Mouse (Mus musculus) midbrain, embryonic 12.5 days (tissue): ENCODE measurements around the gene Pnpla2. TPM values are rescaled to one million over a fixed set of nuclear protein-coding genes. Genes with fewer than 3 reads are reported as not detected.

ENCODE experiments used
- ATAC-seq: fragments of 200-750 bp; cut with Nextera tagmentation; 2 replicates; pipeline ENCODE4 v1.8.0; 2017; ENCODE audit warnings: low read depth, moderate TSS enrichment, moderate library complexity; ENCODE audit not compliant: low FRiP score
- H3K27ac ChIP-seq: fragments of 300-500 bp; sonication (generic); replicated peaks from 2 replicates; pipeline ENCODE4 v1.5.1; 2016; ENCODE audit warnings: mild to moderate bottlenecking
- H3K27me3 ChIP-seq: fragments of 300-500 bp; sonication (generic); 2 replicates; pipeline ENCODE4 v1.6.1; 2016; ENCODE audit warnings: mild to moderate bottlenecking
- H3K36me3 ChIP-seq: fragments of 300-500 bp; sonication (generic); 2 replicates; pipeline ENCODE4 v1.6.1; 2016
- H3K4me1 ChIP-seq: fragments of 300-500 bp; sonication (generic); 2 replicates; pipeline ENCODE4 v1.6.1; 2016
- H3K4me2 ChIP-seq: fragments of 300-500 bp; sonication (generic); replicated peaks from 2 replicates; pipeline ENCODE4 v1.6.1; 2016; ENCODE audit warnings: mild to moderate bottlenecking, moderate library complexity
- H3K4me3 ChIP-seq: fragments of 300-500 bp; sonication (generic); 2 replicates; pipeline ENCODE4 v1.5.1; 2016; ENCODE audit warnings: mild to moderate bottlenecking
- H3K9ac ChIP-seq: fragments of 300-500 bp; sonication (generic); replicated peaks from 2 replicates; pipeline ENCODE4 v1.6.1; 2016; ENCODE audit warnings: mild to moderate bottlenecking, moderate library complexity
- H3K9me3 ChIP-seq: fragments of 300-500 bp; sonication (generic); 2 replicates; pipeline ENCODE4 v1.6.1; 2016; ENCODE audit warnings: mild to moderate bottlenecking
- WGBS: fragments of 180-500 bp; shearing (Covaris S2); methylation state at CpG from one replicate; pipeline ENCODE4 v1.1.7; 2016; 5-methylcytosine and 5-hydroxymethylcytosine counted together
- polyA plus RNA-seq: library from polyadenylated mRNA; unstranded; fragments of >200 nt; fragmentation: Nextera tagmentation; extraction: Ambion mirVana; gene quantifications from 2 replicates; pipeline ENCODE4 v1.2.1, GENCODE M21; 2016

Pnpla2 gene
- polyA plus RNA-seq, 1 experiment from 2014 or later: 18.3 TPM

DNA sequence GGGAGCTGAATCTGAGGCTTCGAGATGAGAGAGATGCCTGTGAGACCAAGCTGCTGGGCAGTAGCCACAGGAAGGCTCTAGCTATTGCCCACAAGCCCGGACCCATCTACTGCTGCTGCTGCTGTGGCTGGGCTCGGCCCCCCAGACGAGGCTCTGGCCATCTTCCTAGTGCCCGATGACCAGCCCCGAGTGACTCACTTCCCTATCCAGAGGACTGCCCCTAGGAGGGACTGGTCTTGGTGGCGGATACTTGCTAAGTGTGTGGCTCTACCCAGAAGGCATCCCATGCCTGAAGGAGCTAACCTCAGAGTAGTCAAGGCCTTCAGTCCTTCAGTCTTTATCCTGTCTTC lies 11.0 kb downstream of the Pnpla2 start:
- Histone ChIP-seq H3K4me3 (no peak overlapping the region), H3K27me3 (peaks cover 62% of the 10 kb centered on the region), H3K27ac (no peak overlapping the region), H3K9me3 (no peaks in the 10 kb centered on the region), H3K9ac (no peak overlapping the region), H3K4me2 (no peak overlapping the region), H3K36me3 (peaks cover 15% of the 10 kb centered on the region), H3K4me1 (peaks cover 54% of the 10 kb centered on the region)
- no peak for ATAC-seq
- 84% methylated on average over 7 of the region's 7 CpGs for WGBS

DNA sequence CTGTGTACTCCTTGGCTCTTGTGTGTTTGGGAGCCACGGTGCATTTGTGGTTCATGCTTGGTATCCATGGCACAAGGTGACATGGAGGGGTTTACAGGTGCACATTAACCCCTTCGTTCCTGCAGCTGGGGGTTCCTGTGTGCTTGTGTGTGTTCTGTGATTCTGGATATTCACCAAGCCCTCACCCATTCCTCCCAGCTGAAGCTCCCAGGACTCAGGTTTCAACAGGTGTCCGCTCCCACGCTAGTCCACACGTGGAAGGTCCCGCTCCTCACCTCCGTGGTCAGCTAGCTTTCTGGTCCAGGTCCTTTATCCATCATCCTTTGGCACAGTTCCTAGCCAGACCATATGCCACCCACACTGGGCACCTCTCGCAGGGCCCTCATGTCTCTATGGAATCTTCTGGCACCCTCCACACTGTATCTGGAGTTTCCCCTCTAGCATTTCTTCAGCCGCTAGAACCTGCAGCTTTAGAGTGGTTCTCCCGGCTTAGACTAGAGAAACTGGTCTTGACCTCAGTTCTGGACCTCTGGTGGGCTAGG lies 11.7 kb downstream of the Pnpla2 start:
- H3K27me3 ChIP-seq: peaks cover 55% of the 10 kb centered on the region

DNA sequence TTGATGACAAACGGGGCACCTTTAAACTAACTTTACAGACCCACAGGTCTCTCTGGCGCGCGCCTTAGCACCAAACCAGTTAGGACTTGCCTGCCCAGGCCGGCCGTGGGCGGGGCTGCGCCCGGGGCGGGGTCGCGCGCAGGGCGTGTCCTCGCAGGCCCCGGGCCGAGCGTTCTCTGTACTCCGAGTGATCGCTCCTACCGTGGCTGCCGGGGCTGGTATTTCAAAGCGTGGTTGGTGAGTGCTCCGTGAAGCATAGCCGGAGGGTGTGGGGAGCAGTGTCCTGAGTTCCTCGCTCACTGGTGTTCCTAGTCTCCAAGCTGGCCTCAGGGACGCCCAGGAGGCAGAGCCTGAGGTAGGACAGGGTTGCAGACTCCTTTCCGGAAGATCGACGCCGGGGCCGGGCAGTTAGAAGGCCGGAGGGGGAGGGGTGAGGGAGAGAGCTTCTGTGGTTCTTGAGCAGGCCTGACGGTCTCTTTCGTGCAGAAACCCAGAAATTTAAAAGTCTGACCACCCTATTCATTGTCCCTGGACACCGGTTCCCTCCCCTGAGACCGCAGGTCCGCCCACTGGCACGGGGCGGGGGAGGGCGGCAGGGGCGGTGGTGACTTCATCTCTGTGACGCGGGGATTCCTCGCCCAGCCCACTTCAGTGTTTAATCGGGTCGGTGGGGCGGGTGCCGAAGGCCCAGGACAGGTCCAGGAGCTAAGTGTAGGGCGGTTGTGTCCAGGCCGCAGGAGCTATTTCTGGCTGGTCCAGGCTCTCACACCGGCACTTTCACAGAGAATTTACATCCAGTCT lies 12.4 kb downstream of the Pnpla2 start, which contains the start of gene Cd151:
Gene Cd151, plus strand, starts transcription at position 163 of the 801 bp plus-strand sequence.
- WGBS: under 1% methylated on average over 52 of the region's 52 CpGs

More for the DNA sequence above, 11.7 kb downstream of the Pnpla2 start:
- WGBS: 58% methylated on average over 10 of the region's 10 CpGs
- H3K4me2 ChIP-seq: peak overlapping the region; percentile 74
- H3K36me3 ChIP-seq: peaks cover 21% of the 10 kb centered on the region
- peaks cover 51% of the 10 kb centered on the region for H3K4me1 ChIP-seq
- no peak; the same call in 1 of the 2 replicates for ATAC-seq
- peak overlapping the region; percentile 83 for H3K9ac ChIP-seq
- no peak overlapping the region for H3K27ac ChIP-seq
- peak overlapping the region; percentile 70 for H3K4me3 ChIP-seq
- H3K9me3 ChIP-seq: no peaks in the 10 kb centered on the region

DNA sequence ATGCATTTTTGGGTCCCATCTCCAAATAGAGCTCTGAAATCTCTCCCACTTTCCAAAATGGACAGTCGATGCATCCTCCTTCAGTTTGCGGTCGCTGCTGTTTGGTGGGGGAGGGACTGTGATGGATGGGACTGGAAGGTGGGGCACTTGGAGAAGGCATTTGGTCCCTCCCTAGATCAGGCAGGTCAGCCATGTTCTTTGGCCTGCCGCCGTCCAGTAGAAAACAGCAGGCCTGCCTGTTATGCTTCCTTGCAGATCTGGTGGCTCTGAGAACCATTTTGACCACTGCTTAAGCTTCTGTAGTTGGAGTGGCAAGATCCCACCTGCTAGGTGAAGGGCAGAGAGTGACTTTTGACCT lies 13.1 kb downstream of the Pnpla2 start:
- peak overlapping the region; percentile 70 for H3K4me3 ChIP-seq
- peaks cover 40% of the 10 kb centered on the region for H3K27me3 ChIP-seq
- peak overlapping the region; percentile 79 for H3K27ac ChIP-seq
- peaks cover 32% of the 10 kb centered on the region for H3K36me3 ChIP-seq
- H3K9ac ChIP-seq: peak overlapping the region; percentile 83
- H3K9me3 ChIP-seq: no peaks in the 10 kb centered on the region
- ATAC-seq: peak; percentile 23; the same call in 1 of the 2 replicates
- WGBS: 28% methylated on average over 5 of the region's 5 CpGs
- peaks cover 43% of the 10 kb centered on the region for H3K4me1 ChIP-seq
- H3K4me2 ChIP-seq: peak overlapping the region; percentile 74

More for the DNA sequence above, 12.4 kb downstream of the Pnpla2 start, which contains the start of gene Cd151:
- Histone ChIP-seq H3K4me2 (peak within 1 kb of the TSS; percentile 74), H3K27ac (peak within 1 kb of the TSS; percentile 79), H3K4me1 (peaks cover 43% of the 10 kb centered on the region), H3K9me3 (no peaks in the 10 kb centered on the region), H3K36me3 (peaks cover 27% of the 10 kb centered on the region), H3K4me3 (peak within 1 kb of the TSS; percentile 70), H3K27me3 (peaks cover 48% of the 10 kb centered on the region), H3K9ac (peak within 1 kb of the TSS; percentile 83)
- peak; percentile 74 for ATAC-seq

DNA sequence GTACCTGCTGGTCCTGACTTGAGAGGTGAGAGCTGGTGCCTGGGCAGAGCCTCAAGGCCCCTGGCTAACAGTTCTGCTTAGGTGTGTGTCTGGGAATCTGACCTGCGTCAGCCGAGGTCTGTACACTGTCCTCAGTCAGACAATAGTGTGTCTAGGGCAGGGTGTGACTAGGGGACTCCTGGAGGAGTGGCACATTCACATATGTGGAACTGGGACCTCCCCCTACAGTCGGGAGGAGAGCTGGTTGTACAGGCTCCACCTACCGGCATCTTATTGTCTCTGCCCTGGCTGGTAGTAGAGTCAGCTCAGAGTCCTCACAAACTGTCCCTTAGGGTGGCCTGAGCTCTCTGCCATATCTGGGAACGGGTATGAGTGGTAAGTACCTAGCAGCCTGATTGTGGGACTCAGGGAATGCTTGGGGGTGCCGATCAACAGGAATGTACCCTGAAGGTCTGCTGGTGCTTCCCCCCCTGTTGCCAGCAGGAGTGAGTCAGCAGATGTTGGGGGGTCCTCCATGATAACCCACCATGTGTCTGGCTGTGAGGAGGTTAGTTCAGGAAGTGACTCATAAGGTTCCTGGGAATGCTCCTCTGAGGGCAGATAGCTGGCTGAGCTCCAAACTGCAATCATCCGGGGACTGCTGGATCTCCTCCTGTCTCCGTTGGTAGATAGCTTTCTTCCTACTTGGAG lies 13.7 kb downstream of the Pnpla2 start:
- peak; percentile 78 for ATAC-seq

GRCm38 (mm10) chr7:141469352-141469751 lies 14.4 kb downstream of the Pnpla2 start:
- Histone ChIP-seq H3K9me3 (no peaks in the 10 kb centered on the region), H3K4me1 (peaks cover 52% of the 10 kb centered on the region), H3K4me3 (peak overlapping the region; percentile 70), H3K27me3 (peaks cover 28% of the 10 kb centered on the region), H3K36me3 (peaks cover 32% of the 10 kb centered on the region), H3K27ac (no peak overlapping the region; the same call in 1 of the 2 replicates), H3K4me2 (peak overlapping the region; percentile 74), H3K9ac (peak overlapping the region; percentile 41)
- ATAC-seq: no peak
- whole genome bisulfite sequencing: 69% methylated on average over 6 of the region's 6 CpGs

More for the DNA sequence above, 13.7 kb downstream of the Pnpla2 start:
- 21% methylated on average over 8 of the region's 8 CpGs for WGBS
- peak overlapping the region; percentile 74 for H3K4me2 ChIP-seq
- peaks cover 47% of the 10 kb centered on the region for H3K4me1 ChIP-seq
- no peaks in the 10 kb centered on the region for H3K9me3 ChIP-seq
- H3K4me3 ChIP-seq: peak overlapping the region; percentile 70
- H3K27ac ChIP-seq: peak overlapping the region; percentile 79
- peaks cover 32% of the 10 kb centered on the region for H3K36me3 ChIP-seq
- peaks cover 35% of the 10 kb centered on the region for H3K27me3 ChIP-seq
- peak overlapping the region; percentile 83 for H3K9ac ChIP-seq

DNA sequence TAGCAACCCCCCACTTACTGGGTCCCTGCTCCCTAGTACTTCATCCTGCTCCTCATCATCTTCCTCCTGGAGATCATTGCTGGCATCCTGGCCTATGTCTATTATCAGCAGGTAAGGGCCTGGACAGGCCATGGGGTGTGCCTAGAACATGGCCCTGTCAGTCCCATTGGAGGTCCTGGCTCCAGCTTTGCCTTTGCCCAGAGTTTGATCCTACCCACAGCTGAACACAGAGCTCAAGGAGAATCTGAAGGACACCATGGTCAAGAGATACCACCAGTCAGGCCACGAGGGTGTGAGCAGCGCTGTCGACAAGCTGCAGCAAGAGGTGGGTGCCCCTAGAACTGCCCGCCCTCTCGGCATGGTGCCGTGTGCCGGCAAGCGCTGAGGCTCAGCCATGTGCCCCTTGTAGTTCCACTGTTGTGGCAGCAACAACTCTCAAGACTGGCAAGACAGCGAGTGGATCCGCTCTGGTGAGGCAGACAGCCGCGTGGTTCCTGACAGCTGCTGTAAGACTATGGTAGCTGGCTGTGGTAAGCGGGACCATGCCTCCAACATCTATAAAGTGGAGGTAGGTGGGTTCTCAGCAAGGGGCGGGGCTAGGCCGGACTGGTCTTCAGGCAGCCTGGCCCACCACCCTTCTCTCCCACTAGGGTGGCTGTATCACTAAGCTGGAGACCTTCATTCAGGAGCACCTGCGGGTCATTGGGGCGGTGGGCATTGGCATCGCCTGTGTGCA lies 15.1 kb downstream of the Pnpla2 start:
- 91% methylated on average over 18 of the region's 18 CpGs for WGBS
- H3K4me1 ChIP-seq: peaks cover 48% of the 10 kb centered on the region
- H3K4me2 ChIP-seq: peak overlapping the region; percentile 74
- peaks cover 21% of the 10 kb centered on the region for H3K27me3 ChIP-seq
- no peaks in the 10 kb centered on the region for H3K9me3 ChIP-seq
- peaks cover 32% of the 10 kb centered on the region for H3K36me3 ChIP-seq
- H3K27ac ChIP-seq: 0 out of 2 replicates have a peak overlapping the region, but pooled peaks have one; percentile 10
- ATAC-seq: no peak
- H3K9ac ChIP-seq: 0 out of 2 replicates have a peak overlapping the region, but pooled peaks have one; percentile 41
- 0 out of 2 replicates have a peak overlapping the region, but pooled peaks have one; percentile 70 for H3K4me3 ChIP-seq

DNA sequence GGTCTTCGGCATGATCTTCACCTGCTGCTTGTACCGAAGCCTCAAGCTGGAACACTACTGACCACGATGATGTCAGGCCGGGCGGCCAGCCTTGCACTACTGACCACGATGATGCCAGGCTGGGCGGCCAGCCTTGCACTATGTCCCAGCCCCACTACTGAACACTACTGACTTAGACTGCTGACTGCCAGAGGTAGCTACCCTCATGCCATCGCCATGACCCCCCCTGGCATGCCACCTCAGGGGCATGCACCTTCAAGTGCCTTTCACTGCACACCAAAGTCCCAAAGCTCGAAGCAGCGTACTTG lies 15.6 kb downstream of the Pnpla2 start:
- ATAC-seq: no peak
- H3K9ac ChIP-seq: no peak overlapping the region
- peaks cover 18% of the 10 kb centered on the region for H3K27me3 ChIP-seq
- WGBS: 97% methylated on average over 10 of the region's 10 CpGs
- peaks cover 32% of the 10 kb centered on the region for H3K36me3 ChIP-seq
- H3K27ac ChIP-seq: no peak overlapping the region
- no peak overlapping the region for H3K4me3 ChIP-seq
- no peaks in the 10 kb centered on the region for H3K9me3 ChIP-seq
- no peak overlapping the region for H3K4me2 ChIP-seq
- peaks cover 51% of the 10 kb centered on the region for H3K4me1 ChIP-seq

- H3K9me3 ChIP-seq: no peaks in the 10 kb centered on the region
- H3K36me3 ChIP-seq: peaks cover 32% of the 10 kb centered on the region
- no peak for ATAC-seq
- peaks cover 18% of the 10 kb centered on the region for H3K27me3 ChIP-seq
- H3K9ac ChIP-seq: no peak overlapping the region
- WGBS: 91% methylated on average over 1 of the region's 1 CpGs
- no peak overlapping the region for H3K4me2 ChIP-seq
- no peak overlapping the region for H3K4me3 ChIP-seq
- no peak overlapping the region for H3K27ac ChIP-seq
- peaks cover 58% of the 10 kb centered on the region for H3K4me1 ChIP-seq
Observed at GRCm38 (mm10) chr7:141471236-141471635, 16.2 kb downstream of the Pnpla2 start.

- H3K36me3 ChIP-seq: peaks cover 32% of the 10 kb centered on the region
- 86% methylated on average over 6 of the region's 6 CpGs for WGBS
- no peak overlapping the region for H3K4me2 ChIP-seq
- no peak overlapping the region for H3K27ac ChIP-seq
- H3K27me3 ChIP-seq: peaks cover 18% of the 10 kb centered on the region
- no peaks in the 10 kb centered on the region for H3K9me3 ChIP-seq
- peaks cover 58% of the 10 kb centered on the region for H3K4me1 ChIP-seq
- no peak overlapping the region for H3K4me3 ChIP-seq
- no peak for ATAC-seq
- H3K9ac ChIP-seq: no peak overlapping the region
Observed at GRCm38 (mm10) chr7:141472226-141472625, 17.2 kb downstream of the Pnpla2 start.

GRCm38 (mm10) chr7:141472763-141473162 lies 17.8 kb downstream of the Pnpla2 start:
- Histone ChIP-seq H3K4me1 (peaks cover 55% of the 10 kb centered on the region), H3K27me3 (peaks cover 24% of the 10 kb centered on the region), H3K4me2 (no peak overlapping the region), H3K9me3 (no peaks in the 10 kb centered on the region), H3K9ac (no peak overlapping the region), H3K4me3 (no peak overlapping the region), H3K36me3 (peaks cover 32% of the 10 kb centered on the region), H3K27ac (no peak overlapping the region)
- WGBS: 94% methylated on average over 6 of the region's 6 CpGs
- ATAC-seq: no peak
